Mouse (Mus musculus) 3134 (cell line): ENCODE measurements around the gene Arl5b.

ENCODE experiments used
- DNase-seq: peaks from one replicate; pipeline ENCODE4 v3.0.0-alpha.2; 2011; ENCODE audit warnings: low spot score; ENCODE audit not compliant: insufficient read length; ENCODE audit errors: extremely low read depth

The Arl5b gene

DNA sequence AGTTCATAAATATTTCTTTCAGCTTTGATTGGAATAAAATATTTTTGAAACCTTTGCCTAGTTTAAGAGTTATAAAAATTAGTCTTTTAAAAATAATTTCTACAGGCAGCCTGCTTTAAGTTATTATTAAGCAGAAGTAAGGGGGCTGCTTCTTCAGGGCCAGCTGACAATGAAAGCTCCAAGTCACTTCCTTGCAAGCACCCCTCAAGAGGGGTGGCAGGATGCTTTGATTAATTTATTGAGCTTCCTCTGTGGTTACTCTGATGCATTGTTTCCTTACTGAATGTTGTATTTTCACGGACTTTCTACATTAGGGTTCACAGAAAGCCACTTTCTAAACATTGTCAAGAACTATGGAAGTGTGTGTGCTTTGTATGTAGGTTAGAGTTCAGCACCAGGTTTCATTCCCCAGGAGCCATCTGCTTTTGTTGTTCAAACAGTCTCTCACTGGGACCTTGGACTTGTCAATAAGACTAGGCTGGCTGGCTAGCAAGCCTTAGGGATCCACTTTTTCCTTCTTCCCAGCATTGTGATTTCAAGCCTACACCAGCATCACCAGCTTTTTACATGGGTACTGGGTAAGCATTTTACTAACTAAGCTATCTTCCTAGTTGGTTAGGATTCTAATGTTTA lies 62.7 kb downstream of the Arl5b start:
- DNase-seq: no peak

DNA sequence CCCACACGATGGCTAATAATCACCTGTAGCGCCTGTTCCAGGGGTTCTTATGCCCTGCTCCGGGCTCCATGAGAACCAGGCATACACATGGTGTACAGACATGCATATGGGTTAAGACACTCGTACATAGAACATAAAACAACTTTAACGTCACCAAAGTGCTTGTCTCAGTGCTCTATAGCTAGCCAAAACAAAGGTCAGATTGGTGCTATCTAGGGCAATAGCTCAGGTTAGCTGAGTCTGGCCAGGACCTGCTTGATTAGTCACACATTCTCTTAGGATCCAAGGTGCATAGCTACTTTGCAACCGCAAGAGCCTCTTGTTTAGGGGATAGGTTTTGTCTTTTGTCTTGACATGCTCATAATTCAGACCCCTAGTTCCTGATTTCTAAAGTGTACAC lies 63.5 kb downstream of the Arl5b start:
- no peak for DNase-seq

- DNase-seq: no peak
Measured at GRCm38 (mm10) chr2:15121217-15121680, 72.1 kb downstream of the Arl5b start.
